Mouse (Mus musculus) kidney, adult 2 months (tissue): Measurements from ENCODE around the gene Disp2. TPM values are rescaled to one million over a fixed set of nuclear protein-coding genes. Genes with fewer than 3 reads are reported as not detected.

Source experiments
- DNase-seq: peaks from one replicate; pipeline ENCODE4 v3.0.0; 2021
- H3K27ac ChIP-seq: fragments of 200-500 bp; 2 replicates; pipeline ENCODE4 v1.5.1; 2012; ENCODE audit warnings: low read depth, low read length, control low read depth, inconsistent platforms; ENCODE audit not compliant: insufficient read depth
- H3K27me3 ChIP-seq: fragments of 200-500 bp; replicated peaks from 2 replicates; pipeline ENCODE4 v1.6.1; 2012; ENCODE audit warnings: mild to moderate bottlenecking, moderate library complexity, low read length, inconsistent platforms; ENCODE audit not compliant: control insufficient read depth, insufficient read depth
- H3K36me3 ChIP-seq: fragments of 200-500 bp; 2 replicates; pipeline ENCODE4 v1.6.1; 2012; ENCODE audit warnings: mild to moderate bottlenecking, moderate library complexity, low read length, inconsistent platforms; ENCODE audit not compliant: control insufficient read depth, insufficient read depth
- H3K4me1 ChIP-seq: fragments of 200-500 bp; 2 replicates; pipeline ENCODE4 v1.6.1; 2011; ENCODE audit warnings: low read length; ENCODE audit not compliant: control insufficient read depth, insufficient read depth
- H3K4me3 ChIP-seq: fragments of 200-500 bp; 2 replicates; pipeline ENCODE4 v1.5.1; 2011; ENCODE audit warnings: mild to moderate bottlenecking, low read depth, low read length, control low read depth; ENCODE audit not compliant: insufficient read depth
- CTCF ChIP-seq: fragments of 200-500 bp; conservative IDR thresholded peaks from 2 replicates; pipeline ENCODE4 v1.5.1; 2011; ENCODE audit warnings: low read depth, mild to moderate bottlenecking, control low read depth, low read length, moderate library complexity, mixed read lengths; ENCODE audit not compliant: insufficient read depth, insufficient read length
- POLR2A ChIP-seq: fragments of 200-500 bp; IDR thresholded peaks from one replicate; pipeline ENCODE4 v1.6.1; 2011; ENCODE audit warnings: low read depth, low read length, control low read depth
- WGBS: fragments of 180-500 bp; shearing (Covaris S2); methylation state at CpG from one replicate; pipeline ENCODE4 v1.1.7; 2018; 5-methylcytosine and 5-hydroxymethylcytosine counted together
- polyA plus RNA-seq: library from polyadenylated mRNA; depleted of rRNA; stranded (reverse); fragments of >200 nt; gene quantifications from 2 replicates; pipeline ENCODE4 v1.2.3, GENCODE M21; 2012

The Disp2 gene
- polyA plus RNA-seq, 1 experiment = 0.67 TPM

GRCm38 (mm10) chr2:118829096-118829495, 49.6 kb downstream of the Disp2 start:
- TF ChIP-seq POLR2A (no peak), CTCF (no peak)
- Histone ChIP-seq H3K36me3 (no peaks in the 10 kb centered on the region), H3K4me1 (no peaks in the 10 kb centered on the region), H3K4me3 (no peak overlapping the region), H3K27me3 (no peaks in the 10 kb centered on the region; the same call in 1 of the 2 replicates), H3K27ac (no peak overlapping the region)
- DNase-seq = no peak
- WGBS = 78% methylated on average over 5 of the region's 5 CpGs

GRCm38 (mm10) chr2:118834061-118834460, 54.5 kb downstream of the Disp2 start:
- no peak overlapping the region for H3K27ac ChIP-seq

GRCm38 (mm10) chr2:118835115-118835514, 55.6 kb downstream of the Disp2 start:
- DNase-seq = no peak
- no peaks in the 10 kb centered on the region for H3K4me1 ChIP-seq
- H3K36me3 ChIP-seq = no peaks in the 10 kb centered on the region
- no peak for TF ChIP-seq POLR2A
- TF ChIP-seq CTCF = no peak
- H3K27ac ChIP-seq = no peak overlapping the region
- 84% methylated on average over 6 of the region's 6 CpGs for WGBS
- no peak overlapping the region for H3K4me3 ChIP-seq
- H3K27me3 ChIP-seq = no peaks in the 10 kb centered on the region

More at GRCm38 (mm10) chr2:118834061-118834460, 54.5 kb downstream of the Disp2 start:
- Histone ChIP-seq H3K4me1 (no peaks in the 10 kb centered on the region), H3K36me3 (no peaks in the 10 kb centered on the region), H3K4me3 (no peak overlapping the region), H3K27me3 (no peaks in the 10 kb centered on the region)
- WGBS = 91% methylated on average over 6 of the region's 6 CpGs
- no peak for DNase-seq
- TF ChIP-seq CTCF (no peak), POLR2A (no peak)

- no peaks in the 10 kb centered on the region for H3K4me1 ChIP-seq
- no peaks in the 10 kb centered on the region for H3K36me3 ChIP-seq
- TF ChIP-seq POLR2A (no peak), CTCF (no peak)
- H3K27ac ChIP-seq = no peak overlapping the region
- WGBS = 40% methylated on average over 5 of the region's 5 CpGs
- H3K27me3 ChIP-seq = no peaks in the 10 kb centered on the region
- DNase-seq = no peak
- H3K4me3 ChIP-seq = no peak overlapping the region
These were observed 58.8 kb downstream of the Disp2 start for GRCm38 (mm10) chr2:118838330-118838729.

GRCm38 (mm10) chr2:118841186-118841585, 61.7 kb downstream of the Disp2 start:
- TF ChIP-seq POLR2A = no peak
- no peak for TF ChIP-seq CTCF
- Histone ChIP-seq H3K4me3 (no peak overlapping the region), H3K27ac (no peak overlapping the region), H3K4me1 (no peaks in the 10 kb centered on the region; the same call in 1 of the 2 replicates), H3K36me3 (no peaks in the 10 kb centered on the region), H3K27me3 (no peaks in the 10 kb centered on the region)
- WGBS = 75% methylated on average over 5 of the region's 5 CpGs
- no peak for DNase-seq

GRCm38 (mm10) chr2:118841774-118842173, 62.3 kb downstream of the Disp2 start:
- Histone ChIP-seq H3K4me1 (no peaks in the 10 kb centered on the region; the same call in 1 of the 2 replicates), H3K36me3 (no peaks in the 10 kb centered on the region), H3K27ac (no peak overlapping the region), H3K27me3 (no peaks in the 10 kb centered on the region), H3K4me3 (no peak overlapping the region)
- 92% methylated on average over 4 of the region's 4 CpGs for WGBS
- TF ChIP-seq CTCF (no peak), POLR2A (no peak)
- DNase-seq = no peak

- no peak for TF ChIP-seq POLR2A
- TF ChIP-seq CTCF = no peak
- Histone ChIP-seq H3K36me3 (no peaks in the 10 kb centered on the region), H3K27me3 (no peaks in the 10 kb centered on the region), H3K27ac (peak overlapping the region; percentile 78), H3K4me1 (no peaks in the 10 kb centered on the region; the same call in 1 of the 2 replicates), H3K4me3 (no peak overlapping the region)
- WGBS = 48% methylated on average over 3 of the region's 3 CpGs
- DNase-seq = peak; percentile 90
These were observed 64.9 kb downstream of the Disp2 start for GRCm38 (mm10) chr2:118844427-118844826.
